Mouse (Mus musculus): ENCODE data around the gene Ppp1r21. TPM values are rescaled to one million over a fixed set of nuclear protein-coding genes. Genes with fewer than 3 reads are reported as not detected.

Gene Ppp1r21
- total and polyA plus RNA-seq, 2 experiments from 2014 or later: 25.7 to 63.4 TPM

GRCm38 (mm10) chr17:88598056-88598420 lies 68.1 kb downstream of the Ppp1r21 start:
- Histone ChIP-seq H3K4me2 (ENCODE audit: low read depth) (peak overlapping the region; percentile 78), H3K27ac (ENCODE audit: low read depth, low read length) (no peak overlapping the region), H3K9ac (peak overlapping the region; percentile 59), H3K4me3 (ENCODE audit: low read depth, low read length) (peak overlapping the region; percentile 51), H3K4me1 (ENCODE audit: insufficient read depth) (no peaks in the 10 kb centered on the region), H3K9me3 (ENCODE audit: low read length) (no peaks in the 10 kb centered on the region), H3K36me3 (ENCODE audit: insufficient read depth) (no peaks in the 10 kb centered on the region), H3K27me3 (ENCODE audit: insufficient read depth, low read length) (no peaks in the 10 kb centered on the region)
- TF ChIP-seq CTCF (IDR thresholded peaks at IDR 0.05; ENCODE audit: low read depth): no peak
- DNase-seq: no peak
- ATAC-seq: no peak
- WGBS: 9% methylated on average over 5 of the region's 5 CpGs

GRCm38 (mm10) chr17:88598570-88599368 lies 68.9 kb downstream of the Ppp1r21 start:
- Histone ChIP-seq H3K4me2 (ENCODE audit: low read depth) (0 out of 2 replicates have a peak overlapping the region, but pooled peaks have one; percentile 78), H3K4me1 (ENCODE audit: insufficient read depth) (no peaks in the 10 kb centered on the region), H3K4me3 (ENCODE audit: low read depth, low read length) (no peak overlapping the region), H3K27me3 (ENCODE audit: insufficient read depth, low read length) (no peaks in the 10 kb centered on the region), H3K27ac (ENCODE audit: low read depth, low read length) (no peak overlapping the region), H3K9me3 (ENCODE audit: low read length) (no peaks in the 10 kb centered on the region), H3K9ac (no peak overlapping the region), H3K36me3 (ENCODE audit: insufficient read depth) (no peaks in the 10 kb centered on the region)
- no peak for DNase-seq
- 20% methylated on average over 14 of the region's 14 CpGs for whole genome bisulfite sequencing
- ATAC-seq: no peak
- TF ChIP-seq CTCF (IDR thresholded peaks at IDR 0.05; ENCODE audit: low read depth): no peak

- no peak overlapping the region for H3K27ac ChIP-seq (ENCODE audit: low read depth, low read length)
- DNase-seq: no peak
- H3K4me1 ChIP-seq (ENCODE audit: insufficient read depth): no peaks in the 10 kb centered on the region
- 89% methylated on average over 8 of the region's 8 CpGs for WGBS
- no peaks in the 10 kb centered on the region for H3K36me3 ChIP-seq (ENCODE audit: insufficient read depth)
- no peak for TF ChIP-seq CTCF (IDR thresholded peaks at IDR 0.05; ENCODE audit: low read depth)
- no peak overlapping the region for H3K4me3 ChIP-seq (ENCODE audit: low read depth, low read length)
- H3K4me2 ChIP-seq (ENCODE audit: low read depth): no peak overlapping the region
- no peak overlapping the region for H3K9ac ChIP-seq
- no peak for ATAC-seq
- H3K9me3 ChIP-seq (ENCODE audit: low read length): no peaks in the 10 kb centered on the region
- no peaks in the 10 kb centered on the region for H3K27me3 ChIP-seq (ENCODE audit: insufficient read depth, low read length)
Observed at GRCm38 (mm10) chr17:88600492-88601026, 70.6 kb downstream of the Ppp1r21 start.

GRCm38 (mm10) chr17:88603943-88604342 lies 74.0 kb downstream of the Ppp1r21 start:
- 92% methylated on average over 11 of the region's 11 CpGs for WGBS
- Histone ChIP-seq H3K27me3 (ENCODE audit: insufficient read depth, low read length) (no peaks in the 10 kb centered on the region), H3K27ac (ENCODE audit: low read depth, low read length) (no peak overlapping the region), H3K4me2 (ENCODE audit: low read depth) (no peak overlapping the region), H3K36me3 (ENCODE audit: insufficient read depth) (no peaks in the 10 kb centered on the region), H3K9me3 (ENCODE audit: low read length) (no peaks in the 10 kb centered on the region), H3K9ac (no peak overlapping the region), H3K4me1 (ENCODE audit: insufficient read depth) (no peaks in the 10 kb centered on the region), H3K4me3 (ENCODE audit: low read depth, low read length) (no peak overlapping the region)
- TF ChIP-seq CTCF (IDR thresholded peaks at IDR 0.05; ENCODE audit: low read depth): no peak
- ATAC-seq: no peak
- no peak for DNase-seq

- no peak for TF ChIP-seq CTCF (IDR thresholded peaks at IDR 0.05; ENCODE audit: low read depth)
- no peaks in the 10 kb centered on the region for H3K27me3 ChIP-seq (ENCODE audit: insufficient read depth, low read length)
- ATAC-seq: no peak
- no peak for DNase-seq
- no peak overlapping the region for H3K4me3 ChIP-seq (ENCODE audit: low read depth, low read length)
- no peak overlapping the region for H3K9ac ChIP-seq
- H3K4me1 ChIP-seq (ENCODE audit: insufficient read depth): no peaks in the 10 kb centered on the region
- no peak overlapping the region for H3K27ac ChIP-seq (ENCODE audit: low read depth, low read length)
- H3K4me2 ChIP-seq (ENCODE audit: low read depth): no peak overlapping the region
- no peaks in the 10 kb centered on the region for H3K9me3 ChIP-seq (ENCODE audit: low read length)
- H3K36me3 ChIP-seq (ENCODE audit: insufficient read depth): no peaks in the 10 kb centered on the region
- WGBS: 59% methylated on average over 2 of the region's 2 CpGs
Observed at GRCm38 (mm10) chr17:88606056-88606455, 76.1 kb downstream of the Ppp1r21 start.

GRCm38 (mm10) chr17:88609361-88609760 lies 79.4 kb downstream of the Ppp1r21 start:
- DNase-seq (no peak), ATAC-seq (no peak)
- H3K4me3 ChIP-seq (ENCODE audit: low read depth, low read length): no peak overlapping the region
- no peak overlapping the region for H3K27ac ChIP-seq (ENCODE audit: low read depth, low read length)
- no peak overlapping the region for H3K9ac ChIP-seq
- H3K27me3 ChIP-seq (ENCODE audit: insufficient read depth, low read length): no peaks in the 10 kb centered on the region
- WGBS: 86% methylated on average over 15 of the region's 15 CpGs
- no peaks in the 10 kb centered on the region for H3K9me3 ChIP-seq (ENCODE audit: low read length)
- H3K4me1 ChIP-seq (ENCODE audit: insufficient read depth): no peaks in the 10 kb centered on the region
- TF ChIP-seq CTCF (IDR thresholded peaks at IDR 0.05; ENCODE audit: low read depth): no peak
- H3K4me2 ChIP-seq (ENCODE audit: low read depth): no peak overlapping the region
- H3K36me3 ChIP-seq (ENCODE audit: insufficient read depth): no peaks in the 10 kb centered on the region

- Histone ChIP-seq H3K9ac (no peak overlapping the region), H3K9me3 (ENCODE audit: low read length) (no peaks in the 10 kb centered on the region), H3K4me1 (ENCODE audit: insufficient read depth) (no peaks in the 10 kb centered on the region), H3K4me3 (ENCODE audit: low read depth, low read length) (no peak overlapping the region), H3K27ac (ENCODE audit: low read depth, low read length) (no peak overlapping the region), H3K36me3 (ENCODE audit: insufficient read depth) (no peaks in the 10 kb centered on the region), H3K4me2 (ENCODE audit: low read depth) (no peak overlapping the region), H3K27me3 (ENCODE audit: insufficient read depth, low read length) (no peaks in the 10 kb centered on the region)
- no peak for ATAC-seq
- 78% methylated on average over 2 of the region's 2 CpGs for WGBS
- TF ChIP-seq CTCF (IDR thresholded peaks at IDR 0.05; ENCODE audit: low read depth): no peak
- no peak for DNase-seq
Observed at GRCm38 (mm10) chr17:88611057-88611456, 81.1 kb downstream of the Ppp1r21 start.
